Mouse (Mus musculus) ovary, postnatal 36 days (tissue): ENCODE data around the gene Med14.
A peak's percentile ranks its signal among the peaks of the same experiment; 100 is the strongest.

Source experiments
- DNase-seq: peaks from one replicate; pipeline ENCODE4 v3.0.0; 2022; ENCODE audit warnings: low spot score, mixed read lengths

Med14 gene

GRCm38 (mm10) chrX:12761626-12762333, at the start of gene Med14:
Gene Med14 (minus strand): TSS chrX:12762073.
- peak; percentile 86 for DNase-seq

GRCm38 (mm10) chrX:12800559-12800958, 38.7 kb upstream of the Med14 start:
- DNase-seq, result no peak

GRCm38 (mm10) chrX:12794842-12795241, 33.0 kb upstream of the Med14 start:
- DNase-seq, result no peak

GRCm38 (mm10) chrX:12791674-12792340, 29.9 kb upstream of the Med14 start:
- no peak for DNase-seq

GRCm38 (mm10) chrX:12773236-12773635, 11.4 kb upstream of the Med14 start:
- DNase-seq, result no peak

- no peak for DNase-seq
Observed at GRCm38 (mm10) chrX:12771561-12771960, 9.7 kb upstream of the Med14 start.

- no peak for DNase-seq
Observed at GRCm38 (mm10) chrX:12768571-12768970, 6.7 kb upstream of the Med14 start.

- no peak for DNase-seq
Observed at GRCm38 (mm10) chrX:12766846-12767564, 5.1 kb upstream of the Med14 start.

- no peak for DNase-seq
Observed at GRCm38 (mm10) chrX:12763127-12763834, 1.4 kb upstream of the Med14 start.

- no peak for DNase-seq
Observed at GRCm38 (mm10) chrX:12762334-12763126, 657 bp upstream of the Med14 start.

- no peak for DNase-seq
Observed at GRCm38 (mm10) chrX:12761259-12761625, 631 bp downstream of the Med14 start.

- DNase-seq, result no peak
Observed at GRCm38 (mm10) chrX:12760501-12760900, 1.4 kb downstream of the Med14 start.

- no peak for DNase-seq
Observed at GRCm38 (mm10) chrX:12759625-12760024, 2.2 kb downstream of the Med14 start.

GRCm38 (mm10) chrX:12747886-12748285, 14.0 kb downstream of the Med14 start:
- DNase-seq, result no peak

- DNase-seq, result no peak
Observed at GRCm38 (mm10) chrX:12746729-12747128, 15.1 kb downstream of the Med14 start.

- no peak for DNase-seq
Observed at GRCm38 (mm10) chrX:12740396-12740795, 21.5 kb downstream of the Med14 start.

- no peak for DNase-seq
Observed at GRCm38 (mm10) chrX:12716036-12716435, 45.8 kb downstream of the Med14 start.

GRCm38 (mm10) chrX:12713796-12714195, 48.1 kb downstream of the Med14 start:
- DNase-seq, result no peak

- DNase-seq, result no peak
Observed at GRCm38 (mm10) chrX:12686910-12687309, 75.0 kb downstream of the Med14 start.

GRCm38 (mm10) chrX:12686071-12686470, 75.8 kb downstream of the Med14 start:
- DNase-seq, result no peak

GRCm38 (mm10) chrX:12677396-12677795, 84.5 kb downstream of the Med14 start:
- peak; percentile 33 for DNase-seq
